Mouse (Mus musculus) midbrain, embryonic 14.5 days (tissue): Measurements from ENCODE around the gene Zfp422. TPM values are rescaled to one million over a fixed set of nuclear protein-coding genes. Genes with fewer than 3 reads are reported as not detected.
A peak's percentile ranks its signal among the peaks of the same experiment; 100 is the strongest.

Experiments
- ATAC-seq: fragments of 200-750 bp; cut with Nextera tagmentation; 2 replicates; pipeline ENCODE4 v1.8.0; 2017; ENCODE audit warnings: moderate number of reproducible peaks, moderate library complexity; ENCODE audit not compliant: low FRiP score, low TSS enrichment
- DNase-seq: peaks from one replicate; pipeline ENCODE4 v3.0.0-alpha.2; 2015
- H3K27ac ChIP-seq: fragments of 300-500 bp; sonication (generic); replicated peaks from 2 replicates; pipeline ENCODE4 v1.5.1; 2014; ENCODE audit warnings: mild to moderate bottlenecking, low read depth, low read length, moderate library complexity
- H3K27me3 ChIP-seq: fragments of 300-500 bp; sonication (generic); 2 replicates; pipeline ENCODE4 v1.6.1; 2014; ENCODE audit warnings: low read length, control low read depth, mixed read lengths; ENCODE audit not compliant: control insufficient read depth, insufficient read depth
- H3K36me3 ChIP-seq: fragments of 300-500 bp; sonication (generic); 2 replicates; pipeline ENCODE4 v1.6.1; 2014; ENCODE audit warnings: low read length, control low read depth; ENCODE audit not compliant: control insufficient read depth, insufficient read depth
- H3K4me1 ChIP-seq: fragments of 300-500 bp; sonication (generic); 2 replicates; pipeline ENCODE4 v1.6.1; 2014; ENCODE audit warnings: mild to moderate bottlenecking, antibody characterized with exemption, low read length, control low read depth; ENCODE audit not compliant: control insufficient read depth, insufficient read depth
- H3K4me2 ChIP-seq: fragments of 300-500 bp; sonication (generic); 2 replicates; pipeline ENCODE4 v1.6.1; 2014; ENCODE audit warnings: mild to moderate bottlenecking, low read length, moderate library complexity
- H3K4me3 ChIP-seq: fragments of 300-500 bp; sonication (generic); replicated peaks from 2 replicates; pipeline ENCODE4 v1.5.1; 2014; ENCODE audit warnings: low read depth, low read length
- H3K9ac ChIP-seq: fragments of 300-500 bp; sonication (generic); replicated peaks from 2 replicates; pipeline ENCODE4 v1.6.1; 2014; ENCODE audit warnings: mild to moderate bottlenecking, low read length, moderate library complexity
- H3K9me3 ChIP-seq: fragments of 300-500 bp; sonication (generic); 2 replicates; pipeline ENCODE4 v1.6.1; 2016; ENCODE audit warnings: low read length, control low read depth, mixed read lengths; ENCODE audit not compliant: control insufficient read depth
- WGBS: fragments of 180-500 bp; shearing (Covaris S2); extraction: QIAGEN DNeasy Blood & Tissue Kit; methylation state at CpG from one replicate; pipeline ENCODE4 v1.1.7; 2014; 5-methylcytosine and 5-hydroxymethylcytosine counted together
- polyA plus RNA-seq: library from polyadenylated mRNA; unstranded; fragments of >200 nt; fragmentation: Nextera tagmentation; extraction: Ambion mirVana; gene quantifications from 2 replicates; pipeline ENCODE4 v1.2.1, GENCODE M21; 2014

The Zfp422 gene
- polyA plus RNA-seq, 1 experiment from 2014 or later: 207 TPM

- Histone ChIP-seq H3K4me3 (no peak overlapping the region), H3K9me3 (no peaks in the 10 kb centered on the region), H3K4me2 (no peak overlapping the region), H3K4me1 (no peaks in the 10 kb centered on the region), H3K27me3 (no peaks in the 10 kb centered on the region), H3K9ac (no peak overlapping the region), H3K27ac (no peak overlapping the region), H3K36me3 (no peaks in the 10 kb centered on the region; the same call in 1 of the 2 replicates)
- 64% methylated on average over 2 of the region's 2 CpGs for WGBS
- ATAC-seq: no peak
- DNase-seq: no peak
Observed at GRCm38 (mm10) chr6:116639663-116640062, 10.9 kb upstream of the Zfp422 start.

GRCm38 (mm10) chr6:116638871-116639270 is 10.1 kb upstream of the Zfp422 start:
- no peak overlapping the region for H3K9ac ChIP-seq
- WGBS: 88% methylated on average over 2 of the region's 2 CpGs
- H3K9me3 ChIP-seq: no peaks in the 10 kb centered on the region
- no peaks in the 10 kb centered on the region for H3K27me3 ChIP-seq
- ATAC-seq (no peak), DNase-seq (no peak)
- no peak overlapping the region for H3K27ac ChIP-seq
- no peaks in the 10 kb centered on the region for H3K4me1 ChIP-seq
- H3K4me2 ChIP-seq: no peak overlapping the region
- H3K4me3 ChIP-seq: no peak overlapping the region
- no peaks in the 10 kb centered on the region; the same call in 1 of the 2 replicates for H3K36me3 ChIP-seq

- Histone ChIP-seq H3K9me3 (no peaks in the 10 kb centered on the region), H3K4me3 (no peak overlapping the region), H3K9ac (no peak overlapping the region), H3K4me2 (no peak overlapping the region), H3K27me3 (no peaks in the 10 kb centered on the region), H3K36me3 (no peaks in the 10 kb centered on the region; the same call in 1 of the 2 replicates), H3K27ac (no peak overlapping the region), H3K4me1 (no peaks in the 10 kb centered on the region)
- 93% methylated on average over 5 of the region's 5 CpGs for WGBS
- no peak for DNase-seq
- no peak for ATAC-seq
Observed at GRCm38 (mm10) chr6:116637496-116637895, 8.7 kb upstream of the Zfp422 start.

GRCm38 (mm10) chr6:116636581-116637235 is 7.9 kb upstream of the Zfp422 start:
- WGBS: 88% methylated on average over 9 of the region's 9 CpGs
- DNase-seq (no peak), ATAC-seq (no peak)
- Histone ChIP-seq H3K9me3 (no peaks in the 10 kb centered on the region), H3K4me3 (no peak overlapping the region), H3K27me3 (no peaks in the 10 kb centered on the region), H3K4me1 (no peaks in the 10 kb centered on the region), H3K4me2 (no peak overlapping the region), H3K9ac (no peak overlapping the region), H3K36me3 (no peaks in the 10 kb centered on the region; the same call in 1 of the 2 replicates), H3K27ac (no peak overlapping the region)

- Histone ChIP-seq H3K9me3 (no peaks in the 10 kb centered on the region), H3K27me3 (no peaks in the 10 kb centered on the region), H3K27ac (no peak overlapping the region), H3K4me1 (no peaks in the 10 kb centered on the region), H3K9ac (no peak overlapping the region), H3K4me2 (no peak overlapping the region), H3K4me3 (no peak overlapping the region), H3K36me3 (no peaks in the 10 kb centered on the region; the same call in 1 of the 2 replicates)
- WGBS: 86% methylated on average over 10 of the region's 10 CpGs
- ATAC-seq (no peak), DNase-seq (no peak)
Observed at GRCm38 (mm10) chr6:116635251-116636180, 6.7 kb upstream of the Zfp422 start.

GRCm38 (mm10) chr6:116633741-116634695 is 5.2 kb upstream of the Zfp422 start:
- Histone ChIP-seq H3K9ac (no peak overlapping the region), H3K4me3 (no peak overlapping the region), H3K27me3 (no peaks in the 10 kb centered on the region), H3K27ac (no peak overlapping the region), H3K4me2 (no peak overlapping the region), H3K36me3 (no peaks in the 10 kb centered on the region; the same call in 1 of the 2 replicates), H3K9me3 (no peaks in the 10 kb centered on the region), H3K4me1 (no peaks in the 10 kb centered on the region; the same call in 1 of the 2 replicates)
- DNase-seq: no peak
- ATAC-seq: no peak
- 92% methylated on average over 17 of the region's 17 CpGs for WGBS

GRCm38 (mm10) chr6:116632129-116632528 is 3.3 kb upstream of the Zfp422 start:
- Histone ChIP-seq H3K4me2 (no peak overlapping the region), H3K36me3 (0 out of 2 replicates have a peak, but pooled peaks cover under 1% of the 10 kb centered on the region), H3K4me1 (peaks cover 3% of the 10 kb centered on the region), H3K4me3 (no peak overlapping the region), H3K9ac (no peak overlapping the region), H3K27ac (no peak overlapping the region), H3K27me3 (no peaks in the 10 kb centered on the region), H3K9me3 (no peaks in the 10 kb centered on the region)
- peak; percentile 76 for DNase-seq
- 51% methylated on average over 1 of the region's 1 CpGs for WGBS
- ATAC-seq: no peak

GRCm38 (mm10) chr6:116629766-116630165 is 967 bp upstream of the Zfp422 start:
- Histone ChIP-seq H3K9me3 (no peaks in the 10 kb centered on the region), H3K4me2 (no peak overlapping the region), H3K9ac (no peak overlapping the region), H3K27me3 (no peaks in the 10 kb centered on the region), H3K4me3 (no peak overlapping the region), H3K4me1 (peaks cover 5% of the 10 kb centered on the region), H3K27ac (no peak overlapping the region), H3K36me3 (peaks cover 20% of the 10 kb centered on the region)
- ATAC-seq (no peak), DNase-seq (peak; percentile 12)
- WGBS: 94% methylated on average over 10 of the region's 10 CpGs
